Mouse (Mus musculus): Measurements from ENCODE around the gene Sel1l3. TPM values are rescaled to one million over a fixed set of nuclear protein-coding genes. Genes with fewer than 3 reads are reported as not detected.
A peak's percentile ranks its signal among the peaks of the same experiment; 100 is the strongest.

The Sel1l3 gene
- 10 to 100 TPM; 78.7 to 95.4 TPM for total RNA-seq (2021)
- long read RNA-seq, experiment 1, full-length matches to known transcripts, result 33 of 57 reads
- long read RNA-seq, experiment 1, partial matches to known transcripts, result 18 of 57 reads
- long read RNA-seq, experiment 1, other reads (novel, unspliced or antisense), result 6 of 57 reads
- long read RNA-seq, experiment 2, full-length matches to known transcripts, result 31 of 52 reads
- long read RNA-seq, experiment 2, partial matches to known transcripts, result 12 of 52 reads
- long read RNA-seq, experiment 2, other reads (novel, unspliced or antisense), result 9 of 52 reads

DNA sequence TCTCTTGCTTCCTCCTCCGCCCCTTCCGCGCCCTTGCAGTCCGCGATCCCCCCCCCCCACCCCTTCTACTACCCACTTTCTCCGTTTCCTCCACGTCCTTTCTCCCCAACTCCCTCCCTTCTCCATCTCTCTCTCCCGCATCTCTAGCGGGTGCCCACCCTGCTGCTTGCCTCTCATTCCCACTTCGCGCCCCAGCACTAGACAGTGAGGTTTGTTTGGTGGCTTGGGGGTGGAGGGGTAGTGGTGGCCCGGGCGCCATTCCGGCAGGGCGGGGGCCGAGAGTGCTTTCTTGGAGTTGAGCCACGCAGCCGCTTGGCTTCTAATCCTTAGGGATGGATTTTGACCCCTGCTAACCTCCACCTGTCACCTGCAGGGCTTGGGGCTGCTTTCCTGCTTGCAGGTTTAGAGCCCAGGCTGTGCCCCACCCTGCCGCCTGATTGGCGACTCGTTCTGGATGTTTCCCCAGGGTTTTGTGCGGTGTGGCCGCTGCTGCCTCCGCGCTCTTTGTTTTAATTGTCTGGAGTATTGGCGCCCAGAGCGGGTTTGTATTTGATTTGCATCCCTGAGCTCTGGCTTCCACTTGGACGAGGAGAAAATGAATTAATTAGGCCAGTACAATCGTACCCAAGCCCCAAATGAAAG is at the start of gene Sel1l3:
Gene Sel1l3 (minus strand): TSS at position 217 of the 642 bp plus-strand sequence.
- intact Hi-C loops (cut with DNase I), result loop anchor here (5.0 kb wide), 1 partner anchor 67 kb away; no protein-coding TSS in a partner anchor
- DNase-seq (ENCODE audit: low spot score in 2 of 2), result no peak

DNA sequence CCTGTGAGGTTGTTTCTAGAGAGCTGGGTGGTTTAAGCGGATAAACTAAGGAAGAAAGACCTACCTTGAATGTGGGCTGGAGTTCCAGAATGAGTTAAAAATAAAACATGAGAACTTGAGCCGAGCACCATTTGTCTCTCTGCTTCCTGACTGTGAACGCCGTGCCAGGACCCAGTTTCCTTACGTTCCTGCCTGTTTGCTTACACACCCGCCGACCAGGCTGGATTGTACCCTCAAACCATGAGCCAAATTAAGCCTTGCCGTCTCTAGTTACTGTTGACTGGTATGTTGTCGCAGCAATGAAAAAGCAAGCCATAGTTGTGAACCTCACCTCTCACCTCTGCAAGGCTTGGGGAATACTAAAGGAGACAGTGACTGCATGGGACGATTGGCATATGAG is 48.3 kb upstream of the Sel1l3 start:
- DNase-seq (ENCODE audit: low spot score in 2 of 2), result no peak
- intact Hi-C loops (cut with DNase I), result no loop called here

DNA sequence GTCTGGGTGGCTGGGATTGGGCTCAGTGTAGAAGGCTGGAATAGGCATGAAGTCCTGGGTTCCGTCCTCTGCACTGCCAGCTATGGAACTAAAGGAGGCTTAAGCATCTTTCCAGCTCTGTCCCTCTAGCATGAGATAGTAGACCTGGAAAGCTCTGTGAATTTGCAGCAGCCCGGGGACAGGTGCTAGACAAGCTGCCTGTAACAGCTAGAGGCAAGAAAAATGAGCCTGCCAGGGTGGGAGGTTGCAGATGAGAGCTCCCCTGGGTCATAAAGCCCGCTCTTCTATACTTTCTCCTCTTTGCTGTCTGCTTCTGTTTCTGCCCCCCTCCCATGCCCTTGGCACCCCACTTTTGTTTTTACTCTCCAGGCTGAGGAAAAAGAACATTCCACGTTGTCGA is 46.2 kb upstream of the Sel1l3 start:
- intact Hi-C loops (cut with DNase I), result no loop called here

DNA sequence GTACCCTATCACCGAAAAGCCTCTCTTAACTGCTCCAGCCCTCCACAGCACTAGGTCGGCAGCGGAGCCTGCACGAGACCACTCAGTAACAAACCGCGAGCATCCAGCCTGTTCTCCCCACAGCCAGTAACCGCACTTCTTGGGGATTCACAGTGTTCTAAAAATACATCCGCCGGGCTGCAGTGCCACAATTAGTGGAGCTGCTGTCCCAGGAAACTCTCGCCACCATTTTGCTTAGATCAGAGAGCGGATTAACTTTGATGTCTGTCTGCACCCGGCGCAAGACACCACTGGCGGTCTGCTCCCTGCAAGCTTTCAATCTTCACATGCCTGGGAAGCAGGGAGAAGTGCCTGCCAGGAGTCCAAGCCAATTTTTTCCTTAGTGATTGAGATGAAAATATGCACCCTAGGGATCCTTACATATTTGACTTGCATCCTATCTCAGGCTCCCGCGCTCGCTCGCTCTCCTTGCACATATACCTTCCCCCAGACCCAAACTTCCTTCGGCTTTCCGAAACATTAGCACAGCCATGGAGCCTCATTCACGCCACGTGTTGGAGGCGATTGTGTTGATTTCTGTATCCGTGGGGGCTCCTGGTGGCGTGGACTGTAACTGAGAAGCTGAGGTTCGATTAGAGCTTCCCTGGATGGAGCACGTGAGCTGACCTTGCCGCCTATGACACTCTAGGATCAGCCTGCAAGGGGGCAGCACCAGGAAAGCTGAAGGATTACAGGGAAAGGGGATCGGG is 44.5 kb upstream of the Sel1l3 start:
- peak; percentile 48 to 77 for DNase-seq (ENCODE audit: low spot score in 2 of 2)
- intact Hi-C loops (cut with DNase I), result no loop called here

More for the DNA sequence above, 46.2 kb upstream of the Sel1l3 start:
- DNase-seq (ENCODE audit: low spot score in 2 of 2), result peak; percentile 38 to 52

DNA sequence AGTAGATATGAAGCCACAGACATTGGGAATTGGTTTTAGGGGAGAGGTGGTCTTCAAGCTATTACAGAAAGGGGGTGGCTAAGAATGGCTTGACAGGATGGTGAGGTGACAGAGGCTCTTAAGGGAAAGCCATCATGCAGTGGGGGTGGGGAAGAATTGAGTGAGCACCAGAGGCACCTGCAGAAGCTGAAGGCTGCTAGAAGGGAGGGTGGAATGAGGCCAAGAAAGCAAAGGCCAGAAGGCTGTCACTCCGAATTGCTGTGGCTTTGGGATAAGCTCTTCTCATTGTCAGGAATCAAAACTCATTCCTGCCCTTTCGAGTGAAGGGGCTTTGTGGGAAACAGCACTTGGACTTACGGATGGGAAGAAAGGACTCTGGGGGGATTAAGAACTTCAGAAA is 41.1 kb upstream of the Sel1l3 start:
- no peak for DNase-seq (ENCODE audit: low spot score in 2 of 2)
- intact Hi-C loops (cut with DNase I), result no loop called here

DNA sequence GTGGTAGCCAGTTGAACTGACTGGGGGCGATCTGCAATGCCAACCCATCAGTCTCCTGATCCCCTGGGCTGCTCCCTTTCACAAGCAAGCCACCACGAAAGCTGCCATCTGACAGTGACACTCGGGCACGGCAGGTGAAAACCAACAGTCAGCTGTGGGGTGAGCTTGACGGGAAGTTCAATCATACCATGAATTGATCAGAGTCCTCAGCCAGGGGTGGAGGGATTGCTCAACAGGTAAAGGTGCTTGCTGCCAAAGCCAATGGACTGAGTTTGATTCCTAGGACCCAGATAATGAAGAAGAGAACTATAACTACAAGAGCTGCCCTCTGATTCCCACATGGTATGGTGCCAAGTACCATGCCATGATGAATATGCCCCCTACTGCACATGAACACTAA is 40.4 kb upstream of the Sel1l3 start:
- no peak for DNase-seq (ENCODE audit: low spot score in 2 of 2)
- intact Hi-C loops (cut with DNase I), result no loop called here

DNA sequence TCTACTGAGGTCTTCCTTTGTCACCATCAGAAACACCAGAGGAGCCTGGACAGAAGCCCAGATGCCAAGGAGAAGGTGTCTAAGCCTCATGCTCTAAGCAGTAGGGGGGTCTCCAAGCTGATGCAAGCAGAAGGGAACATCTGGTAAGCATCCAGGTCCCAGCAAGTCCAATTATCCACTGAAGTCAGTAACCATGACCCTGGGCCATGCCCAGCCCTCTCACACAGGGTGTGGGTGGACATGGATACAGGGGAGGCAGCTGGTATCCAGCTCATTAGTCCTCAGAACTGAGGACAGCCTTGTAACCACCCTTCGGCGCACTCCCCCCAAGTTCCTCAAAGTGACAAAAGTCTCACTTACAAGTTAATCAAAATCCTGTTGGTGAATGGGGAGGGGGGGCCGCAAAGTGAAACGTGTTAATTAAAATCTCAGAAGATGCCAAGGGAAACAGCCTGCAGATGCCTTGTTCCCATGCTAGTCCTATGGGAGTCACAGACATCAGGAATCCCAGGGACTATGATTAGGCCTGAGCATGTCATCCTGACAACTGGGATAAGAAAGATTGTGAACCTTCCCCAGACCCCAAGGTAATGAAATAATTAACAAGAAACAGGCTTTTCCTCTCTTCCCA is 35.8 kb upstream of the Sel1l3 start:
- no peak for DNase-seq (ENCODE audit: low spot score in 2 of 2)

DNA sequence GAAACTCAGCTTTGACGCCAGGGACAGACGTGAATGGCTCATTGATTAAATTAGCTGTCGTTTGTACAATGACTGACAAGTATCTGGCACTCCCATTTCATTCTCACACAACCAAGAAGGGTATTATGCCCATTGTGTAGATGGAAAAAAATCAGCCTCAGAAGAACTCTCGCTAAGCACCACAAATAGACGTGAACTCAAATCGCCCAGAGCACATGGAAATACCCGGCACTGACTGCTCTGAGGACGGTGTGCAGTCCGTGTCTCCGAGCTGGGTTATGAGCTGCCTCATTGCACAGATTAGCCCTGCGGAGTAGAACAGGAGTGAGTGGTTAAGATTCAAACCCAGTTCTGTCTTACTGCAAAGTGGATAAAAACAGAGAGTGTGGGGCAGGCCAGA is 34.8 kb upstream of the Sel1l3 start:
- intact Hi-C loops (cut with DNase I), result loop anchor here (10.0 kb wide), 1 partner anchor 244 kb away; no protein-coding TSS in a partner anchor
- no peak for DNase-seq (ENCODE audit: low spot score in 2 of 2)

More for the DNA sequence above, 35.8 kb upstream of the Sel1l3 start:
- intact Hi-C loops (cut with DNase I), result loop anchor here (10.0 kb wide), 1 partner anchor 245 kb away; no protein-coding TSS in a partner anchor

DNA sequence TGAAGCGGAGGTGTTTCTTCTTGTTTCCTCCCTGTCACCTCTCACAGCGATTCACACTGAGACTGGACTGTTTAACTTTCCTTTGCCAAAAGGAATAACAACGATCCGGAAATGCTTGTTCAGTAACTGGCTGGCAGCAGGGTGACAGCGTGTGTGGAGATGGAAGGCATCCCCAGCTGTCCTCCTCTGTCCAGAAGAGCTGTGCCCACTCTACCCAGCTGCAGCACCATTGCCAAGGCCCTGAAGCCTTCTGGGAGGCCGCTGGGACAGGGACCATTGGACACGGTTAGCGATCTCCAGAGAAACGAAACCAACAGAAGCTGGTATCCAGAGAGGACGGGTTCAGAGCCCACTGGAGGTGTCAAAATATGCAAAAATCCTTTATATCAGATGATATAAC is 30.2 kb upstream of the Sel1l3 start:
- intact Hi-C loops (cut with DNase I), result loop anchor here (10.0 kb wide), 1 partner anchor 239 kb away; no protein-coding TSS in a partner anchor
- no peak for DNase-seq (ENCODE audit: low spot score in 2 of 2)

DNA sequence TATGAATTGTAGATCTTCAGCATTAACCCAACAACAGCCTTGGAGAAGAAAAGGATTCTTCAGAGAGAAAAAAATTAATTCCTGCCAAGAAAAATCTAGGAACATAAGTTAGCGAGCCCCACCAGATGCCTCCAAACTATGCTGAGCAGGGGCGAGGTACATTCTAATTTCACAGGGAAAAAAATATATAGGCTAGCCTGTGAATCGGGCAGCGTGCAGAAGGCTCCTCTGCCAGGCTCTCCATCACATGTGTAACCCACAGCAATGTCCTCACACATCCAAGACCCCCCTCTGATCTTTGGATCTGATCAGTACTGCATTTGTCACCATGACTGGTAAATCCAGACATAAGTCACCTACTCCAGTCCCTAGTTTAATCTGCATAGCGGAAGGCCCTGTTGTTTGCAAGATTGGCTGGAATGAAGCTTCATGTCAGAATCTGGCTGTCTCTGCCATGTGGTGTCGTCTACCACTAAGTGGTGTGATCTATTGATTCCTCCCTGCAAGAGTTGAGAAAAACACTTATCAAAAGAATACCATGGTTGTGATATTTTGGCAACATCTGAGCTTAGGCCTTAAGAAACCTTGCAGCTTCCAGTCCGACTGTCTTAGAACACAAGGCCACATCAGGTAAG is 29.3 kb upstream of the Sel1l3 start:
- intact Hi-C loops (cut with DNase I), result loop anchor here (10.0 kb wide), 1 partner anchor 238 kb away; no protein-coding TSS in a partner anchor
- peak; percentile 41 to 54 for DNase-seq (ENCODE audit: low spot score in 2 of 2)

DNA sequence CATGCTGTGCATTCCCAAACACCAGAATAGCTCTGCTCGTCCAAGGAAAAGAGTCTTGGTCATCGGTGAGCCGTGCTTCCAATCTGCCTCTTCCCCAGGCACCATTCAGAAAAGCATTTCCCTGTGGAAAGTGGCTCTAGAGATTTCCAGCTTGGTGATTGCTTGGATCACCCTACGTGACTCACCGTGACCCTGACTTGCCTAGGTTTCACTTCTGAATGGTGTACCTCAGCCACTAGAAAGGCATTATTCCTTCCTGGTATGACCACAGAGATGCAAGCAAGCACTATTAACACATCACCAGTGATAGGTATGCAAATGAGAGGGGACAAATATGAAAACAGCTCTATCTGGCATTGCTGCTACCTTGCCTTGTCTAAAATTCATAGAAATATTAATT is 28.2 kb upstream of the Sel1l3 start:
- intact Hi-C loops (cut with DNase I), result loop anchor here (10.0 kb wide), 1 partner anchor 237 kb away; no protein-coding TSS in a partner anchor
- DNase-seq (ENCODE audit: low spot score in 2 of 2), result no peak

DNA sequence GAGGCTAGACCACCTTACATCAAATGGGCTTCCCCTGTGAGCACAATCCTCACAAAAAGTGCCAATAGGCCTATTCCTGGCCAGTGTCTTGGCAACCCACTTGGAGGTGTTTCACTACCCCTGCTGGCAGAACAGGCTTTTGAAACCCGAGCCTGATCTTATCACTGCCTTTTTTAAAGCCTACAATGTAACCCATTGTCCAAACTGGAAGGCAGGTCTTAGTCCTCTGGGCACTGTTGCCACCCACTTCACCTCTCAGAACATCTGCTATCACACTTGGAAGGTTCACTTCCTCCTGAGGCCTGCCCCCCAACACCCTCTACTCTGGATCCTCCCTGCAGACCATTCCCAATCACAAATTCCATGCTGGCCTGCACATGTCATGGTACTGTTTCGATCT is 27.4 kb upstream of the Sel1l3 start:
- intact Hi-C loops (cut with DNase I), result loop anchor here (10.0 kb wide), 1 partner anchor 236 kb away; no protein-coding TSS in a partner anchor
- no peak for DNase-seq (ENCODE audit: low spot score in 2 of 2)

DNA sequence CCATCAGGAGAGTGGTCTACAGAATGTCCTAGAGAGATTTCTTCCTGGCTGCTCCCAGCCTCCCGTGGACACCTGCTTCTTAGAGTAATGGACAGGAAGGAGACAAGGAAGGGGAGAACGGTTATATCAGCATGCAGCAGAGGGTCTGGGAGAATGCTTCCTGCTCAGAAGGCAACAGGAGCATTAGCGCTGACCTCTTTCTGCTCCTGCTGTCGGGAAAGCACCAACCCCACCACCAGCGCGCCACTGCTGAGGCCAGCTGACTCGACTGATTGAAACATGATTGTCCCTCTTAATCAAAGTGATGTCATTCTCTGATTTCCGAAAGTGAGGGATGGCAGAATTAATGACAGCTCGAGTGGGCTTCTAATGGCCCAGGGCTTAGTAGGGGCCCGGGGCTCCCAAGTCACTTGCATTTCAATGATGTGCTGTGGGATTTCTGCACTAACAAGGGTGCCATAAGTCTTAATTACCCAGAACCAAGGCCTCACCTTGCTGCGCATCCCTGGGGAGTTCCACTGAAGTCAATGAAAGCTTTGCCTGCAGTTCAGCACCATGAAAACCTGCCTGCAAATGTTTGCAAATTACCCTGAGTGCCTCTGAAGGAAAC is 26.2 kb upstream of the Sel1l3 start:
- intact Hi-C loops (cut with DNase I), result loop anchor here (10.0 kb wide), 1 partner anchor 235 kb away; no protein-coding TSS in a partner anchor
- no peak for DNase-seq (ENCODE audit: low spot score in 2 of 2)

DNA sequence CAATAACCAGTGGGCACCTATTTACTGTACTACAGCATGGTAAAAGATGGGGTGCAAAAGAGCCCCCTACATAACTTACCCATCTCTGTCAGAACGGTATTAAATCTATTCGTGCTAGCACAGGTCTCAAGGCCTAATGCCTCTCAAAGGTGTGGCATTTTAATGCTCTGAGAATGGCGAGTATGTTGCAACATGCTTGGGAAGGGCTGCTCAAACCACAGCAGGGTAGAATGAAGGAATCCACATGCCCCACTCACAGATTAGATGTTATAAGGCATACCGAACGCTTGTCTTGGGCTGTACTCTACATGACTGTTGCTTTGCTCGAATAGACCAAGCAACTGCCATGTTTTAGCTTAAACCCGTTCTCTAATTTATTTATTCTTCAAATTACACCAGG is 25.5 kb upstream of the Sel1l3 start:
- DNase-seq (ENCODE audit: low spot score in 2 of 2), result no peak
- intact Hi-C loops (cut with DNase I), result no loop called here

DNA sequence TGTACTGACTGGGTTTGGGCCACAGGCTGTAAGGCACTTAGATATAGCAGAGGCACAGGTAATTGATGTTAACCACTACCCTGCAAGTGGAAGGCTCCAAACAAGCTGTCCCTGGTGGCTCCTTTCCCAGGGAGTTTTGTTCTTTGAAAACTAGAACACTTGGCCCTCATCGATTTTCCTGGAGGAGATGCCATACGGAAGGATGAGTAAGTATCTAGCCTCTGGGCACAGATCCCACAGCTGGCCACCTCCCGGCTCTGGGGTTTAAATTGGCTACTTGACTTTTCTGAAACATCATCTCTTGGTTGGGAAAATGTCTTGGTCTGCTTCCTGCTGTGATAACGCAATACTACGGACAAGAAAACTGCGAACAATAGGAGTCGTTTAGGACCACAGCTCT is 25.0 kb upstream of the Sel1l3 start:
- intact Hi-C loops (cut with DNase I), result no loop called here
- no peak for DNase-seq (ENCODE audit: low spot score in 2 of 2)

DNA sequence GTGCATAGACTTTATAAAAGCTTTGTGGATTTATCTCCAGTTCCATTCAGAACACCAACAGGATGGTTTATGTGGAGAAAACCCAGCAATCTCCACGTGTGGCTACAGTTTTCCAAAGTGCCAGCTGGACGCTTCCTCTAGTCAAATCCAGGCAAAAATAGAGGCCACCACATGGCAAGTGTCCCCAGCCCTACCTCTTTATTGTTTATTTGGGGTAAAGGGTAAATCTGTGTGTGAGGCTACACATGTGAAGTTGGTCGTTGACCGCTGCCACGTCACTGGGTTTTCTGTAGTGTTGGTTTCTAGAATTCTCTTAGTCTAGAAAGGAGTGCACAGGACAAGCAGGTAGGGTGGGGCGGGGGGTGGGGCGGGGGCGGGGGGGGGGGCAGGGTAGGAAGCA is 23.0 kb upstream of the Sel1l3 start:
- intact Hi-C loops (cut with DNase I), result no loop called here
- DNase-seq (ENCODE audit: low spot score in 2 of 2), result no peak

DNA sequence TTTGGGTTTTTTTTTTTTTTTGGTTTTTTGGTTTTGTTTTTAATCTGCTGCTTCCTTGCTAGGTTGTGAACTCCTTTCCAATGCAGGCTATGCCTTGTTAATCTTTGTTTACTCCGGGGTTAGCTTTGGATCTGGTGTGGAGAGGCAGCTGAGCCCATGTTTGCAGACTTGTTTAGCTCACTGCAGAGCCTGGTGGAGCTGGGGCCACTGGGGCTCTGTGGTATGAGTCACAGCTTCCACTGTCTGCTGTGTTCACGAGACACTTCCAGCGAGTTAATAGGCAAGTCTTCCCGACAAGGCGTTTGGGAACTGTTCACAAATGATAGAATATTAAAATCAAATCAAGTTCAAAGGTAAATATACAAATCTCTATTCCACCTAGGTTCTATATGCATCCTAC is 22.4 kb upstream of the Sel1l3 start:
- no peak for DNase-seq (ENCODE audit: low spot score in 2 of 2)

DNA sequence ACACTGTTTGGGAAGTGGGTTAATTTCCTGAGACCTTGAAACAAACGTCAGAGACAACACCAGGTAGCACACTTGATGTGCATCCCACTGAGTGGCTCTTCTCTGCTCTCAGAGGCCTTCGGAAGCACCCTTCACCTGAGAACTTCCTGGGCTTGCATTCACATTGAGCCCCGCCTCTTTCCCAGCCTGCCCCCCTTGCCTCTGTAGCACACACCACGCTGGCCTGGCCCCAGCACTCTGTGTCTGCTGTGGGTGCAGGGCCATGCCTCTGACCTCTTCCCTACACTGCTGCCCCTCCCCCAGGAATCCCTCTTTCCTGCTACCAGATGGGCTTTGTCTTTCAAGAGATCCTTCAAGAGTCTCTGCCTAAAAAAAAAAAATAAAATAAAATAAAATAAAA is 21.8 kb upstream of the Sel1l3 start:
- no peak for DNase-seq (ENCODE audit: low spot score in 2 of 2)
- intact Hi-C loops (cut with DNase I), result no loop called here

More for the DNA sequence above, 22.4 kb upstream of the Sel1l3 start:
- intact Hi-C loops (cut with DNase I), result no loop called here

DNA sequence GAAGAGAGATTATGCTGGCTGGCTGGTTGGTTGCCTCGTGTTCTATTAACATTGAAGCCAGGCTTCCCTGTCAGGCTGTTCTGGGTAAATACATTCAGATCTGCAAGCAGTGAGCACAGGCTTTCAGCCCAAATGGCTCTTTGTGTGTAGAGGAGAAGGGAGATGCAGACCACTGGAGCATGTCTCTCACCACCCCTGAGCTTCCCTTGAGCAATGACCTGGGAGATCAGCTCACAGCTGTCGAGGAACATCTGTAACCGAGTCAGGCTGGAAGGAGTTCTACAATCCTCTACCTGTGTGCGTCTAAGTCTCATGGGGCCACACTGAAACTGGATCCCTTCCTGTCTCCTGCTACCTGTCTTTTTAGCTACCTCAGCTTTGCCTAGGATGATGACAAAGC is 16.8 kb upstream of the Sel1l3 start:
- intact Hi-C loops (cut with DNase I), result no loop called here
- no peak for DNase-seq (ENCODE audit: low spot score in 2 of 2)
